Mouse (Mus musculus): Measurements from ENCODE around the gene Nrp1. TPM values are rescaled to one million over a fixed set of nuclear protein-coding genes. Genes with fewer than 3 reads are reported as not detected.
A peak's percentile ranks its signal among the peaks of the same experiment; 100 is the strongest.

Gene Nrp1
- polyA plus RNA-seq, 1 experiment from 2014 or later: 8.7 TPM

DNA sequence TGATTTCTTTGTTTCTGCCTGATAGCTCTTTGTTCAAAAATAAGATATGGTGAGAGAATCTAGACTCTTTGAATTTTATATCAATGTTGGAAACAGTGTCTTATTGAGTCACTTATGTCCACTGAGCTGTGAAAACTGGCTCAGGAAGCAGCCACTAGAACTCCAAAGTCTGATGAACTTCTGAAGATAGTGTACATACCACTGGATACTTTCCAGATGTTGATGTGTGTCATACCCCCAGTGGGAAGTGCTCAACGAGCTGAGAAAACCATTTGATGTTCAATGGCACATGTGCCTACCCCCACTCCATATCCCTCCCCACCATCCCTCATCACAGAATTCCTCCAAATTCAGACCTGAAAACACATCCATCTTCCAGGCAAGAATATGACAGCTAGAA lies 92.7 kb downstream of the Nrp1 start:
- no peak overlapping the region for H3K4me2 ChIP-seq (ENCODE audit: low read depth, low read length)
- no peaks in the 10 kb centered on the region for H3K9me3 ChIP-seq (ENCODE audit: low read length)
- DNase-seq: no peak
- peaks cover 5% of the 10 kb centered on the region for H3K4me1 ChIP-seq (ENCODE audit: insufficient read depth)
- WGBS (ENCODE audit: insufficient replicate concordance): 42% methylated on average over 1 of the region's 1 CpGs
- H3K9ac ChIP-seq (replicated peaks): no peak overlapping the region
- peak overlapping the region; percentile 55 for H3K27ac ChIP-seq (ENCODE audit: low read depth)
- no peak for ATAC-seq
- no peaks in the 10 kb centered on the region for H3K27me3 ChIP-seq (ENCODE audit: insufficient read depth, low read length)
- H3K4me3 ChIP-seq (ENCODE audit: low read depth, low read length): no peak overlapping the region
- no peaks in the 10 kb centered on the region for H3K36me3 ChIP-seq (replicated peaks; ENCODE audit: insufficient read depth, low read length)
- no peak for TF ChIP-seq CTCF (IDR thresholded peaks at IDR 0.05; ENCODE audit: low read depth)
- no peak for TF ChIP-seq EP300 (IDR thresholded peaks at IDR 0.05; ENCODE audit: low read depth)

DNA sequence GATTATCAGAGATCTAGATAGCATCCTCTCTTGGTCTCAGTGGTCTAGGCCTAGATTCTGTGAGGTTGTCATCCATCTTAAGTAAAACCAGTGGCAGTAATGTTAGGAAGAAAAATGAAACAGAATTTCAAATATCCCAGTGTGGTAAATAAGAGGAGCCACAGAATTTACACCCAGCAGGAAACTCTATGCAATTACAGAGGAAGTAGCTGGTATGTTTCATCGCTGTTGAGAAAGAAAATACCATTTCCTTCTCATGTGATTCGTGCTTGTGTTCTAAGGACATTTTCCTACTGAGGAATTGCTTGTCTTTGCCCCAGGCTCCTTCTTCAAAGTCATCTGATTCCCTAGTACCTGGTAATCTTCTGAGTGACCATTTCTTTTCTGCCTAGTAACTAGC lies 95.1 kb downstream of the Nrp1 start:
- no peaks in the 10 kb centered on the region for H3K36me3 ChIP-seq (replicated peaks; ENCODE audit: insufficient read depth, low read length)
- H3K9ac ChIP-seq (replicated peaks): no peak overlapping the region
- no peak overlapping the region for H3K4me3 ChIP-seq (ENCODE audit: low read depth, low read length)
- DNase-seq (no peak), ATAC-seq (no peak)
- H3K4me1 ChIP-seq (ENCODE audit: insufficient read depth): peaks cover 7% of the 10 kb centered on the region
- 28% methylated on average over 2 of the region's 2 CpGs for WGBS (ENCODE audit: insufficient replicate concordance)
- no peaks in the 10 kb centered on the region for H3K9me3 ChIP-seq (ENCODE audit: low read length)
- no peaks in the 10 kb centered on the region for H3K27me3 ChIP-seq (ENCODE audit: insufficient read depth, low read length)
- 0 out of 2 replicates have a peak overlapping the region, but pooled peaks have one; percentile 18 for H3K27ac ChIP-seq (ENCODE audit: low read depth)
- TF ChIP-seq EP300 (IDR thresholded peaks at IDR 0.05; ENCODE audit: low read depth) (no peak), CTCF (IDR thresholded peaks at IDR 0.05; ENCODE audit: low read depth) (no peak)
- no peak overlapping the region for H3K4me2 ChIP-seq (ENCODE audit: low read depth, low read length)

DNA sequence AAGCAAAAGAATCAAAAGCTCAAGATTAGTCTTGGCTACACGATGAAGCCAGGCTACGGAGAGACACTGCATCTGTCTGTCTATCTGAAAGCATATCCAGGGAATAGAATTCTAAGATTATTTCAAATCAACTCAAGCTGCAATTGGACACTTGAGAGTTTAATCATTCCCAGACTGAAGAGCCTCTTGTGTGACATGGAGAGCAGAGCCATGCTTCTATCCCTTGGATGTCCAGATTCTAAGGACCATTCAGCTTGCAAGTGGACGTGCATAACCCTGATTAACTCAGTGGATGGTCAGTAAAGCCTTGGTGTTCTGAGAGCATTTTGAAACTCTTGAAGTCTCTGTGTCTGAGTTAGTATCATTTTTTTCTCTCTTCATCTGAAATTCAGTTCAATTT lies 95.6 kb downstream of the Nrp1 start:
- peaks cover 7% of the 10 kb centered on the region for H3K4me1 ChIP-seq (ENCODE audit: insufficient read depth)
- no peaks in the 10 kb centered on the region for H3K27me3 ChIP-seq (ENCODE audit: insufficient read depth, low read length)
- ATAC-seq (no peak), DNase-seq (no peak)
- no peaks in the 10 kb centered on the region for H3K9me3 ChIP-seq (ENCODE audit: low read length)
- H3K27ac ChIP-seq (ENCODE audit: low read depth): 0 out of 2 replicates have a peak overlapping the region, but pooled peaks have one; percentile 18
- no peak overlapping the region for H3K4me2 ChIP-seq (ENCODE audit: low read depth, low read length)
- H3K4me3 ChIP-seq (ENCODE audit: low read depth, low read length): no peak overlapping the region
- no peaks in the 10 kb centered on the region for H3K36me3 ChIP-seq (replicated peaks; ENCODE audit: insufficient read depth, low read length)
- TF ChIP-seq EP300 (IDR thresholded peaks at IDR 0.05; ENCODE audit: low read depth) (no peak), CTCF (IDR thresholded peaks at IDR 0.05; ENCODE audit: low read depth) (no peak)
- H3K9ac ChIP-seq (replicated peaks): no peak overlapping the region
- 78% methylated on average over 3 of the region's 3 CpGs for WGBS (ENCODE audit: insufficient replicate concordance)

DNA sequence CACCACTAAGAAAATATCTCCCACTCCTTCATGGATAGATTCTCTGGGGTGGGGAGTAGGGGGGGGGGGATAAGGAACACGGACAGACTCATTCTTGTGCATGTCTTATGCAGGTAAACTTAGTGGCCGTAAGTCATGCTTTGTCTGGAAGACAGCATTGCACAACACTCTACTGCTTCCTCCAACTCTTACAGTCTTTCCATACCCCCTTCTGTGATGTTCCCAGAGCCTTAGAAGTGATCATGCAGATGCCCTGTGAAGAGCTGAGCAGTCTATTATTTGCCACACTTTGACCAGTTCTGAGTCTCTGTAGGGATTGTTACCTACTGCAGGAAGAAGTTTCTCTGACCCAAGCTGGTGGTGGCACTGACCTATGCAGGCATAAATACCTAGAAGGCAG lies 98.9 kb downstream of the Nrp1 start:
- no peak for DNase-seq

GRCm38 (mm10) chr8:128459704-128460103 lies 101.3 kb downstream of the Nrp1 start:
- peaks cover 3% of the 10 kb centered on the region; the same call in 1 of the 2 replicates for H3K36me3 ChIP-seq (replicated peaks; ENCODE audit: insufficient read depth, low read length)
- DNase-seq (no peak), ATAC-seq (no peak)
- H3K27ac ChIP-seq (ENCODE audit: low read depth): no peak overlapping the region
- H3K9ac ChIP-seq (replicated peaks): no peak overlapping the region
- H3K4me2 ChIP-seq (ENCODE audit: low read depth, low read length): no peak overlapping the region
- H3K9me3 ChIP-seq (ENCODE audit: low read length): no peaks in the 10 kb centered on the region
- no peak overlapping the region for H3K4me3 ChIP-seq (ENCODE audit: low read depth, low read length)
- H3K27me3 ChIP-seq (ENCODE audit: insufficient read depth, low read length): no peaks in the 10 kb centered on the region
- no peak for TF ChIP-seq EP300 (IDR thresholded peaks at IDR 0.05; ENCODE audit: low read depth)
- no peak for TF ChIP-seq CTCF (IDR thresholded peaks at IDR 0.05; ENCODE audit: low read depth)
- H3K4me1 ChIP-seq (ENCODE audit: insufficient read depth): peaks cover 6% of the 10 kb centered on the region
- WGBS (ENCODE audit: insufficient replicate concordance): 59% methylated on average over 1 of the region's 1 CpGs

More for the DNA sequence above, 98.9 kb downstream of the Nrp1 start:
- 54% methylated on average over 2 of the region's 2 CpGs for WGBS (ENCODE audit: insufficient replicate concordance)
- 0 out of 2 replicates have a peak, but pooled peaks cover 2% of the 10 kb centered on the region for H3K4me1 ChIP-seq (ENCODE audit: insufficient read depth)
- no peak overlapping the region for H3K4me2 ChIP-seq (ENCODE audit: low read depth, low read length)
- peaks cover 3% of the 10 kb centered on the region; the same call in 1 of the 2 replicates for H3K36me3 ChIP-seq (replicated peaks; ENCODE audit: insufficient read depth, low read length)
- no peaks in the 10 kb centered on the region for H3K27me3 ChIP-seq (ENCODE audit: insufficient read depth, low read length)
- no peaks in the 10 kb centered on the region for H3K9me3 ChIP-seq (ENCODE audit: low read length)
- H3K4me3 ChIP-seq (ENCODE audit: low read depth, low read length): no peak overlapping the region
- ATAC-seq: no peak
- no peak overlapping the region for H3K9ac ChIP-seq (replicated peaks)
- no peak for TF ChIP-seq CTCF (IDR thresholded peaks at IDR 0.05; ENCODE audit: low read depth)
- no peak for TF ChIP-seq EP300 (IDR thresholded peaks at IDR 0.05; ENCODE audit: low read depth)
- no peak overlapping the region for H3K27ac ChIP-seq (ENCODE audit: low read depth)

DNA sequence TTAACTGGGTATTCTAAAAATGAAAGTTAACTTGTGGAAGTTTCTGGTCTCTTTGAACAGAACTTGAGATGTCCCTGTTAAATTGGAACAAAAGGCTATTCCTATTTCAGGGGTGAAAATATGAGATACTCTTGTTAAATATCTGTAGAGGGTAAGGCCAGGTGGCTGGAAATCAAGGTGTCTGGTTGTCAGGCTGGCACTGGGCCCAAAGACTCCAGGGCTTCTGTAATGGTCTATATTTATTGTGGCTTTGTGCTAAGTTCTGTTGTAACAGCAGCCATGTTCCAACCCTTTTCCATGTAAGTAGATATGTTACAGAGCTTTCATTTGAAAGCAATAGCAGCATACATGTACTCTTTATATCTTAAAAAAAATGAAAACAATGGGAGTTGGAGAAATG lies 103.3 kb downstream of the Nrp1 start:
- Histone ChIP-seq H3K4me1 (ENCODE audit: insufficient read depth) (peaks cover 6% of the 10 kb centered on the region), H3K9ac (replicated peaks) (no peak overlapping the region), H3K36me3 (replicated peaks; ENCODE audit: insufficient read depth, low read length) (peaks cover 3% of the 10 kb centered on the region; the same call in 1 of the 2 replicates), H3K27ac (ENCODE audit: low read depth) (no peak overlapping the region), H3K27me3 (ENCODE audit: insufficient read depth, low read length) (no peaks in the 10 kb centered on the region), H3K4me2 (ENCODE audit: low read depth, low read length) (no peak overlapping the region), H3K4me3 (ENCODE audit: low read depth, low read length) (no peak overlapping the region), H3K9me3 (ENCODE audit: low read length) (no peaks in the 10 kb centered on the region)
- ATAC-seq (no peak), DNase-seq (no peak)
- TF ChIP-seq CTCF (IDR thresholded peaks at IDR 0.05; ENCODE audit: low read depth): no peak

DNA sequence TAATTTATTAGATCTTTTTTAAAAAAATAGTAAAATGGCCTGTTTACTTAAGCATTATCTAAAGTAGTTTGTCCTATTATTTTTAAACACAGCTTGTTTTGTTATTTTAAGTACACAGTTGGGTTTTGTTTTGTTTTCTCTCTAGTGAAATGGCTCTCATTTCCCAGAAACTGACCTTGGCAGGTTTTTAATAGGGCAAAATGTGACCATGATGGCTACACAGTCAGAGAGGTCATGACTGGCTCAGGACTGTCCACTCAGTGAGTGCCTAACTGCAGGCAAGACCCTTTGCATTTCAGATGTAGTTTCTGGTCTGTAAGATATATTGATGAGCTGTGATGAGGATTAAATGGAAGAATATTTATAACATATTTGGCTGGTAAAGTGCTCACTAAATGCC lies 104.8 kb downstream of the Nrp1 start:
- peak overlapping the region; percentile 48 for H3K27ac ChIP-seq (ENCODE audit: low read depth)
- peak; percentile 50; the same call in 1 of the 2 replicates for ATAC-seq

More for the DNA sequence above, 104.8 kb downstream of the Nrp1 start:
- TF ChIP-seq CTCF (IDR thresholded peaks at IDR 0.05; ENCODE audit: low read depth) (no peak), EP300 (IDR thresholded peaks at IDR 0.05; ENCODE audit: low read depth) (no peak)
- Histone ChIP-seq H3K4me3 (ENCODE audit: low read depth, low read length) (no peak overlapping the region), H3K36me3 (replicated peaks; ENCODE audit: insufficient read depth, low read length) (peaks cover 3% of the 10 kb centered on the region), H3K4me2 (ENCODE audit: low read depth, low read length) (no peak overlapping the region), H3K9ac (replicated peaks) (no peak overlapping the region), H3K4me1 (ENCODE audit: insufficient read depth) (peaks cover 6% of the 10 kb centered on the region), H3K27me3 (ENCODE audit: insufficient read depth, low read length) (no peaks in the 10 kb centered on the region), H3K9me3 (ENCODE audit: low read length) (no peaks in the 10 kb centered on the region)
- DNase-seq: no peak

Data from liver, postnatal 0 days (tissue).